Mouse (Mus musculus) kidney, postnatal 0 days (tissue): ENCODE results near the gene Ankrd66. TPM values are rescaled to one million over a fixed set of nuclear protein-coding genes. Genes with fewer than 3 reads are reported as not detected.

Experiments
- ATAC-seq: fragments of 200-750 bp; cut with Nextera tagmentation; replicated peaks from 2 replicates; pipeline ENCODE4 v1.8.0; 2017; ENCODE audit warnings: low read depth, moderate number of reproducible peaks, moderate TSS enrichment, moderate library complexity; ENCODE audit not compliant: low FRiP score
- DNase-seq: peaks from one replicate; pipeline ENCODE4 v3.0.0-alpha.2; 2016; ENCODE audit warnings: low spot score
- H3K27ac ChIP-seq: fragments of 300-500 bp; sonication (generic); 2 replicates; pipeline ENCODE4 v1.5.1; 2014; ENCODE audit warnings: mild to moderate bottlenecking
- H3K27me3 ChIP-seq: fragments of 300-500 bp; sonication (generic); 2 replicates; pipeline ENCODE4 v1.6.1; 2014; ENCODE audit warnings: low read length, mixed read lengths; ENCODE audit not compliant: insufficient read depth
- H3K36me3 ChIP-seq: fragments of 300-500 bp; sonication (generic); 2 replicates; pipeline ENCODE4 v1.6.1; 2014; ENCODE audit warnings: low read length, mixed read lengths; ENCODE audit not compliant: insufficient read depth
- H3K4me1 ChIP-seq: fragments of 300-500 bp; sonication (generic); replicated peaks from 2 replicates; pipeline ENCODE4 v1.6.1; 2014; ENCODE audit warnings: antibody characterized with exemption, low read length, mixed read lengths; ENCODE audit not compliant: insufficient read depth
- H3K4me2 ChIP-seq: fragments of 300-500 bp; sonication (generic); 2 replicates; pipeline ENCODE4 v1.6.1; 2014; ENCODE audit warnings: mild to moderate bottlenecking, low read length, moderate library complexity, mixed read lengths
- H3K4me3 ChIP-seq: fragments of 300-500 bp; sonication (generic); replicated peaks from 2 replicates; pipeline ENCODE4 v1.5.1; 2014; ENCODE audit warnings: low read depth, low read length
- H3K9ac ChIP-seq: fragments of 300-500 bp; sonication (generic); 2 replicates; pipeline ENCODE4 v1.6.1; 2014; ENCODE audit warnings: low read depth, low read length
- H3K9me3 ChIP-seq: fragments of 300-500 bp; sonication (generic); replicated peaks from 2 replicates; pipeline ENCODE4 v1.6.1; 2016; ENCODE audit warnings: low read length, inconsistent platforms, mixed read lengths
- CTCF ChIP-seq: IDR thresholded peaks from 2 replicates; pipeline ENCODE4 v1.5.1; 2016; ENCODE audit warnings: antibody characterized with exemption, low read depth, mild to moderate bottlenecking, moderate library complexity
- WGBS: fragments of 180-500 bp; shearing (Covaris S2); extraction: QIAGEN DNeasy Blood & Tissue Kit; methylation state at CpG from one replicate; pipeline ENCODE4 v1.1.7; 2014; 5-methylcytosine and 5-hydroxymethylcytosine counted together
- polyA plus RNA-seq: library from polyadenylated mRNA; unstranded; fragments of >200 nt; fragmentation: Nextera tagmentation; extraction: Ambion mirVana; gene quantifications from 2 replicates; pipeline ENCODE4 v1.2.1, GENCODE M21; 2015

Ankrd66 gene
- 0.46 and 0.54 TPM in 2 replicates for polyA plus RNA-seq

- H3K27me3 ChIP-seq: no peaks in the 10 kb centered on the region
- H3K27ac ChIP-seq: no peak within 1 kb of the TSS
- no peaks in the 10 kb centered on the region for H3K9me3 ChIP-seq
- no peak for DNase-seq
- no peaks in the 10 kb centered on the region for H3K36me3 ChIP-seq
- no peak within 1 kb of the TSS for H3K4me2 ChIP-seq
- no peak within 1 kb of the TSS for H3K9ac ChIP-seq
- H3K4me3 ChIP-seq: no peak within 1 kb of the TSS
- H3K4me1 ChIP-seq: no peaks in the 10 kb centered on the region
- 29% methylated on average over 1 of the region's 1 CpGs for WGBS
- no peak for TF ChIP-seq CTCF
- ATAC-seq: no peak
These were observed at the start of gene Ankrd66 for GRCm38 (mm10) chr17:43543539-43543938. Ankrd66 (minus strand) TSS chr17:43543639.

GRCm38 (mm10) chr17:43592296-43593291, 49.2 kb upstream of the Ankrd66 start:
- 76% methylated on average over 21 of the region's 21 CpGs for WGBS
- 0 out of 2 replicates have a peak, but pooled peaks cover 7% of the 10 kb centered on the region for H3K36me3 ChIP-seq
- no peak for ATAC-seq

GRCm38 (mm10) chr17:43590531-43590930, 47.1 kb upstream of the Ankrd66 start:
- Histone ChIP-seq H3K27ac (no peak overlapping the region), H3K4me1 (no peaks in the 10 kb centered on the region), H3K9me3 (no peaks in the 10 kb centered on the region), H3K4me3 (no peak overlapping the region), H3K9ac (no peak overlapping the region), H3K4me2 (no peak overlapping the region), H3K36me3 (0 out of 2 replicates have a peak, but pooled peaks cover 4% of the 10 kb centered on the region), H3K27me3 (no peaks in the 10 kb centered on the region)
- no peak for DNase-seq
- no peak for ATAC-seq
- no peak for TF ChIP-seq CTCF
- 88% methylated on average over 5 of the region's 5 CpGs for WGBS

More at GRCm38 (mm10) chr17:43592296-43593291, 49.2 kb upstream of the Ankrd66 start:
- no peaks in the 10 kb centered on the region for H3K4me1 ChIP-seq
- no peak for TF ChIP-seq CTCF
- no peaks in the 10 kb centered on the region for H3K27me3 ChIP-seq
- H3K4me2 ChIP-seq: no peak overlapping the region
- H3K9me3 ChIP-seq: no peaks in the 10 kb centered on the region
- no peak overlapping the region for H3K4me3 ChIP-seq
- no peak overlapping the region for H3K27ac ChIP-seq
- no peak overlapping the region for H3K9ac ChIP-seq
- no peak for DNase-seq

- H3K9ac ChIP-seq: no peak overlapping the region
- H3K4me1 ChIP-seq: no peaks in the 10 kb centered on the region
- ATAC-seq (no peak), DNase-seq (no peak)
- TF ChIP-seq CTCF: no peak
- no peaks in the 10 kb centered on the region for H3K27me3 ChIP-seq
- no peak overlapping the region for H3K27ac ChIP-seq
- 0 out of 2 replicates have a peak, but pooled peaks cover 4% of the 10 kb centered on the region for H3K36me3 ChIP-seq
- WGBS: 91% methylated on average over 6 of the region's 6 CpGs
- no peaks in the 10 kb centered on the region for H3K9me3 ChIP-seq
- H3K4me2 ChIP-seq: no peak overlapping the region
- H3K4me3 ChIP-seq: no peak overlapping the region
These were observed 46.3 kb upstream of the Ankrd66 start for GRCm38 (mm10) chr17:43589750-43590149.

- TF ChIP-seq CTCF: no peak
- Histone ChIP-seq H3K9ac (no peak overlapping the region), H3K36me3 (0 out of 2 replicates have a peak, but pooled peaks cover 4% of the 10 kb centered on the region), H3K4me3 (no peak overlapping the region), H3K27ac (no peak overlapping the region), H3K4me2 (no peak overlapping the region), H3K4me1 (no peaks in the 10 kb centered on the region), H3K27me3 (no peaks in the 10 kb centered on the region), H3K9me3 (no peaks in the 10 kb centered on the region)
- ATAC-seq (no peak), DNase-seq (no peak)
- 85% methylated on average over 2 of the region's 2 CpGs for WGBS
These were observed 43.8 kb upstream of the Ankrd66 start for GRCm38 (mm10) chr17:43587278-43587677.

GRCm38 (mm10) chr17:43584771-43585170, 41.3 kb upstream of the Ankrd66 start:
- WGBS: 45% methylated on average over 7 of the region's 7 CpGs
- H3K4me2 ChIP-seq: no peak overlapping the region
- H3K4me3 ChIP-seq: no peak overlapping the region
- ATAC-seq (no peak), DNase-seq (peak; percentile 50)
- no peak for TF ChIP-seq CTCF
- H3K27me3 ChIP-seq: no peaks in the 10 kb centered on the region
- no peak overlapping the region for H3K27ac ChIP-seq
- no peaks in the 10 kb centered on the region for H3K9me3 ChIP-seq
- no peak overlapping the region for H3K9ac ChIP-seq
- peaks cover 13% of the 10 kb centered on the region; the same call in 1 of the 2 replicates for H3K4me1 ChIP-seq
- H3K36me3 ChIP-seq: 0 out of 2 replicates have a peak, but pooled peaks cover 4% of the 10 kb centered on the region
